Mouse (Mus musculus): ENCODE measurements at regions not wholly inside any gene's neighbourhood (a gene's known extent, or its start where the extent isn't known, plus 50 kb on each side); places are given as distances from the start of the nearest gene placed in this dataset.

DNA sequence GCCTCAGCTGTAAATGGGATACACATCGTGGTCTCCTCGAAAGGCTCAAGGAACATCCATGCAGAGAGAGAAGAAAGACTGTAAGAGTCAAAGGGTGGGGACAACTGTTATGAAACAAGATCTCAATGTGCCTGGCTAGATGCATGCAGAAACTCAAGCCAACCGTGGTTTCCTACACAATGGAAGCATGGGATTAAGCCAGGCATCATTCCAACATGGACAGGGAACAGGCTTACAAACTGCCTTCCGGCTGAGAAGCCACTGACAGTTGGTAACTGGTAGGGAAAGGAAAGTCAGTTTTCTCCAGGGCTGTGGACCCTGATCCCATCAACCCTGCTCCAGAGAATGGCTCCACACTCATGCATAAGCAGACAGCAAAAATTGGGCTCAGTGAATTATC lies 350.5 kb downstream of the Gm9195 start:
- Histone ChIP-seq H3K9me3 (replicated peaks; ENCODE audit: low read length) (no peaks in the 10 kb centered on the region), H3K27ac (ENCODE audit: insufficient read depth, low read depth) (no peak overlapping the region), H3K27me3 (replicated peaks) (peaks cover 52% of the 10 kb centered on the region), H3K4me2 (ENCODE audit: insufficient read depth, low read depth, poor library complexity, severe bottlenecking) (no peak overlapping the region), H3K4me3 (replicated peaks in 1 of 3; ENCODE audit: low read depth in 2 of 3, low read length in 2 of 3, poor library complexity in 1 of 3) (no peak overlapping the region), H3K4me1 (ENCODE audit: control insufficient read depth in 1 of 2, insufficient read depth in 2 of 2) (no peaks in the 10 kb centered on the region), H3K9ac (ENCODE audit: insufficient read depth, low read depth) (no peak overlapping the region), H3K36me3 (replicated peaks in 1 of 2; ENCODE audit: control insufficient read depth in 1 of 2, insufficient read depth in 1 of 2, low read length in 1 of 2) (no peaks in the 10 kb centered on the region), H3K79me2 (replicated peaks; ENCODE audit: control insufficient read depth, extremely low read depth, insufficient read depth, poor library complexity, severe bottlenecking) (no peaks in the 10 kb centered on the region)
- in situ Hi-C loops (cut with MboI; ENCODE audit: low pct_ligation_motif_present, low pct_unique_long_range_greater_than_20kb, low sequenced_read_pairs) (no loop called here), dilution Hi-C loops (cut with MboI; ENCODE audit: extremely low pct_ligation_motif_present, extremely low pct_unique_long_range_greater_than_20kb, low sequenced_read_pairs) (no loop called here)
- TF ChIP-seq MAX (IDR thresholded peaks at IDR 0.05; ENCODE audit: low read length) (no peak), HCFC1 (IDR thresholded peaks at IDR 0.05; ENCODE audit: low read depth, low read length) (no peak), KAT2A (IDR thresholded peaks at IDR 0.05; ENCODE audit: insufficient replicate concordance, low read length) (no peak), GABPA (IDR thresholded peaks at IDR 0.05; ENCODE audit: insufficient replicate concordance, low read depth, low read length) (no peak), BHLHE40 (IDR thresholded peaks at IDR 0.05; ENCODE audit: low read depth, low read length) (no peak), ETS1 (conservative IDR thresholded peaks at IDR 0.05; ENCODE audit: low read depth, low read length) (no peak), USF2 (conservative IDR thresholded peaks at IDR 0.05; ENCODE audit: low read depth, low read length) (no peak), ZKSCAN1 (IDR thresholded peaks at IDR 0.05; ENCODE audit: borderline replicate concordance, low read depth, low read length) (no peak)
- no peak for DNase-seq (ENCODE audit: extremely low read depth)

DNA sequence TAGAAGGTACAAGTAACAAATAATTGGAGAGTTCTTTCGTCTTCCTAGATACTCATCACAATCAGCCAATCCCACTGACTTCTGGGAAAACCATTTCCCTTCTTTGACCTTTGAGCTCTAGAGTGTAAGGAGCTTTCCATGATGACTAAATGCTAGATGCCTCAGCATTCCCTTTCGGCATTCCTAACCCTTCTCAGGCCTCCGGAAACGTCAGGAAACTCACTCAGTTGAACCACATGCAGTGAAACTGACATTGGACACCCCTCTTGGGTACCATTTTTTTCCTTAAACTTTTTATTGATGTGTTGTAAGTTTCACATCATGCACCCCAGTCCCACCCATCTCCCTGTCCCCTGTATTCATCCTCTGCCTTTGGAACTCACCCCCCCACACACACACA lies 361.5 kb downstream of the Gm9195 start:
- Histone ChIP-seq H3K4me1 (ENCODE audit: control insufficient read depth in 1 of 2, insufficient read depth in 2 of 2) (no peaks in the 10 kb centered on the region), H3K4me3 (replicated peaks in 1 of 3; ENCODE audit: low read depth in 2 of 3, low read length in 2 of 3, poor library complexity in 1 of 3) (no peak overlapping the region), H3K4me2 (ENCODE audit: insufficient read depth, low read depth, poor library complexity, severe bottlenecking) (no peak overlapping the region), H3K79me2 (replicated peaks; ENCODE audit: control insufficient read depth, extremely low read depth, insufficient read depth, poor library complexity, severe bottlenecking) (no peaks in the 10 kb centered on the region), H3K9ac (ENCODE audit: insufficient read depth, low read depth) (no peak overlapping the region), H3K27ac (ENCODE audit: insufficient read depth, low read depth) (no peak overlapping the region), H3K36me3 (replicated peaks in 1 of 2; ENCODE audit: control insufficient read depth in 1 of 2, insufficient read depth in 1 of 2, low read length in 1 of 2) (no peaks in the 10 kb centered on the region), H3K27me3 (replicated peaks) (peaks cover 51% of the 10 kb centered on the region), H3K9me3 (replicated peaks; ENCODE audit: low read length) (no peaks in the 10 kb centered on the region)
- dilution Hi-C loops (cut with MboI; ENCODE audit: extremely low pct_ligation_motif_present, extremely low pct_unique_long_range_greater_than_20kb, low sequenced_read_pairs): no loop called here
- TF ChIP-seq BHLHE40 (IDR thresholded peaks at IDR 0.05; ENCODE audit: low read depth, low read length) (no peak), IRF4 (IDR thresholded peaks at IDR 0.05; ENCODE audit: low read depth, low read length) (no peak), POLR2AphosphoS2 (IDR thresholded peaks at IDR 0.05; ENCODE audit: low read depth, low read length) (no peak)
- DNase-seq (ENCODE audit: extremely low read depth): no peak
- in situ Hi-C loops (cut with MboI; ENCODE audit: low pct_ligation_motif_present, low pct_unique_long_range_greater_than_20kb, low sequenced_read_pairs): no loop called here

DNA sequence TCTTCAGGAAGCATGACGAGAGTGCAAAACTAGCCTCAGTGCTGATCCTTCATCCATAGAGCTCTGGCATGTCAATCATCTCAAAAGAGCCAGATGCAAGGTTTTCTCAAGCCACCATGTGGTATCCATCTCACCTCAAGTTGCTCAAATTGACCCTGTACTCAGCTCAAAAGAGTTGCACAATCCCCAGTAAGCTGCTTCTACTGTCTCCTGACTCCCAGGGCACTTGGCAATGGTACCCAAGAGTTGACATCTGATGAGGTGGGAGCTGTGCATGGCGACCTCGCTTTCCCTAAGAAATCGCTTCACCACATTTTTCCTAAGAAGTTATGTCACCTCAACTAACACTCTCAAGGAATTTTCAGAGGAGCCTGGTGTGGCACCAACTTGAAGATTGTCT lies 369.9 kb downstream of the Gm9195 start:
- Histone ChIP-seq H3K27ac (ENCODE audit: insufficient read depth, low read depth) (no peak overlapping the region), H3K9ac (ENCODE audit: insufficient read depth, low read depth) (no peak overlapping the region), H3K4me2 (ENCODE audit: insufficient read depth, low read depth, poor library complexity, severe bottlenecking) (no peak overlapping the region), H3K4me1 (ENCODE audit: control insufficient read depth in 1 of 2, insufficient read depth in 2 of 2) (no peaks in the 10 kb centered on the region), H3K79me2 (replicated peaks; ENCODE audit: control insufficient read depth, extremely low read depth, insufficient read depth, poor library complexity, severe bottlenecking) (no peaks in the 10 kb centered on the region), H3K27me3 (replicated peaks) (peaks cover 58% of the 10 kb centered on the region), H3K9me3 (replicated peaks; ENCODE audit: low read length) (peaks cover 3% of the 10 kb centered on the region), H3K36me3 (replicated peaks in 1 of 2; ENCODE audit: control insufficient read depth in 1 of 2, insufficient read depth in 1 of 2, low read length in 1 of 2) (no peaks in the 10 kb centered on the region), H3K4me3 (replicated peaks in 1 of 3; ENCODE audit: low read depth in 2 of 3, low read length in 2 of 3, poor library complexity in 1 of 3) (no peak overlapping the region)
- TF ChIP-seq MYC (IDR thresholded peaks at IDR 0.05; ENCODE audit: low read depth, low read length) (no peak), JUN (IDR thresholded peaks at IDR 0.05; ENCODE audit: insufficient read depth, low read depth, low read length) (no peak), HCFC1 (IDR thresholded peaks at IDR 0.05; ENCODE audit: low read depth, low read length) (no peak), KAT2A (IDR thresholded peaks at IDR 0.05; ENCODE audit: insufficient replicate concordance, low read length) (no peak), BHLHE40 (IDR thresholded peaks at IDR 0.05; ENCODE audit: low read depth, low read length) (no peak), POLR2AphosphoS2 (IDR thresholded peaks at IDR 0.05; ENCODE audit: low read depth, low read length) (no peak), MAX (IDR thresholded peaks at IDR 0.05; ENCODE audit: low read length) (no peak), UBTF (IDR thresholded peaks at IDR 0.05; ENCODE audit: low read depth, low read length) (no peak), CHD1 (IDR thresholded peaks at IDR 0.05; ENCODE audit: low read depth, low read length) (no peak), GABPA (IDR thresholded peaks at IDR 0.05; ENCODE audit: insufficient replicate concordance, low read depth, low read length) (no peak), JUND (conservative IDR thresholded peaks at IDR 0.05; ENCODE audit: low read depth, low read length) (no peak), ZKSCAN1 (IDR thresholded peaks at IDR 0.05; ENCODE audit: borderline replicate concordance, low read depth, low read length) (no peak), CTCF (conservative IDR thresholded peaks at IDR 0.05 in 1 of 2, IDR thresholded peaks at IDR 0.05 in 1 of 2; ENCODE audit: low read depth in 2 of 2, low read length in 2 of 2) (no peak), TCF12 (IDR thresholded peaks at IDR 0.05; ENCODE audit: low read depth, low read length) (no peak), NELFE (IDR thresholded peaks at IDR 0.05; ENCODE audit: low read depth, low read length) (no peak)
- DNase-seq (ENCODE audit: extremely low read depth): no peak
- dilution Hi-C loops (cut with MboI; ENCODE audit: extremely low pct_ligation_motif_present, extremely low pct_unique_long_range_greater_than_20kb, low sequenced_read_pairs): no loop called here
- in situ Hi-C loops (cut with MboI; ENCODE audit: low pct_ligation_motif_present, low pct_unique_long_range_greater_than_20kb, low sequenced_read_pairs): no loop called here
